Mouse (Mus musculus) thymus, adult 2 months (tissue): Measurements from ENCODE around the gene Bbs9.
"Not testable (repeated sequence)": the region's sequence is repeated elsewhere in the genome, so short reads cannot be mapped to it uniquely, and the experiment has no call there.

Experiments used
- CTCF ChIP-seq: fragments of 200-500 bp; IDR thresholded peaks from 2 replicates; pipeline ENCODE4 v1.5.1; 2012; ENCODE audit warnings: mild to moderate bottlenecking, control low read depth, low read length, moderate library complexity, borderline replicate concordance; ENCODE audit not compliant: control insufficient read depth, poor library complexity, insufficient read depth; ENCODE audit errors: extremely low read depth
- POLR2A ChIP-seq: fragments of 200-500 bp; IDR thresholded peaks from 2 replicates; pipeline ENCODE4 v1.6.1; 2012; ENCODE audit warnings: mild to moderate bottlenecking, low read length, control low read depth, moderate library complexity; ENCODE audit not compliant: control insufficient read depth, poor library complexity, insufficient read depth; ENCODE audit errors: extremely low read depth

DNA sequence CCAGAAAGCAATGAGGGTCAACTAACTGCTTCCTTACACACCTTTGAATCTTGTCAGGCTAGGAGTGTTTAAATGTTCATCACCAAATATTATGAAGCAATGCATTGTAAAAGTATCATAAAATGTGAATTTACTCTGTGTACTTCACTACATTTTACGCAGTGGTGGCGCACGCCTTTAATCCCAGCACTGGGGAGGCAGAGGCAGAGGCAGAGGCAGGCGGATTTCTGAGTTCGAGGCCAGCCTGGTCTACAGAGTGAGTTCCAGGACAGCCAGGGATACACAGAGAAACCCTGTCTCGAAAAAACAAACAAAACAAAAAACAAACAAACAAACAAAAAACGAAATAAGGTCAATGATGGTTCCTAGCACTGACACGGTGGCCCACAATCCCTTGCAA lies 21.5 kb upstream of the Bbs9 start, which contains the start of gene Gm17545:
- not testable (repeated sequence) for TF ChIP-seq CTCF, POLR2A
